Mouse (Mus musculus): ENCODE measurements around the gene Shc3.

GRCm38 (mm10) chr13:51381498-51381897 lies 187.7 kb downstream of the Shc3 start:
- TF ChIP-seq CTCF (IDR thresholded peaks at IDR 0.05 in 2 of 3, conservative IDR thresholded peaks at IDR 0.05 in 1 of 3; ENCODE audit: control insufficient read depth in 1 of 3, insufficient read depth in 1 of 3, low read depth in 2 of 3, low read length in 3 of 3, poor library complexity in 1 of 3, severe bottlenecking in 1 of 3) = no peak
- no peak for TF ChIP-seq POLR2A (IDR thresholded peaks at IDR 0.05; ENCODE audit: control insufficient read depth in 1 of 2, insufficient read depth in 1 of 2, low read depth in 1 of 2, low read length in 2 of 2, poor library complexity in 1 of 2)
- no peak for TF ChIP-seq POLR2AphosphoS2 (IDR thresholded peaks at IDR 0.05; ENCODE audit: low read length)
- TF ChIP-seq MYB (IDR thresholded peaks at IDR 0.05; ENCODE audit: low read depth, low read length) = no peak
- no peak for TF ChIP-seq EP300 (IDR thresholded peaks at IDR 0.05; ENCODE audit: low read depth in 1 of 2, low read length in 2 of 2)
- no peak for TF ChIP-seq MEF2A (IDR thresholded peaks at IDR 0.05; ENCODE audit: extremely low read depth, insufficient replicate concordance, low read depth, low read length, poor library complexity, severe bottlenecking)
- TF ChIP-seq TCF12 (IDR thresholded peaks at IDR 0.05; ENCODE audit: low read depth, low read length) = no peak
- no peak for TF ChIP-seq BHLHE40 (IDR thresholded peaks at IDR 0.05; ENCODE audit: borderline replicate concordance, low read depth, low read length)
